In the genomic region with DNA sequence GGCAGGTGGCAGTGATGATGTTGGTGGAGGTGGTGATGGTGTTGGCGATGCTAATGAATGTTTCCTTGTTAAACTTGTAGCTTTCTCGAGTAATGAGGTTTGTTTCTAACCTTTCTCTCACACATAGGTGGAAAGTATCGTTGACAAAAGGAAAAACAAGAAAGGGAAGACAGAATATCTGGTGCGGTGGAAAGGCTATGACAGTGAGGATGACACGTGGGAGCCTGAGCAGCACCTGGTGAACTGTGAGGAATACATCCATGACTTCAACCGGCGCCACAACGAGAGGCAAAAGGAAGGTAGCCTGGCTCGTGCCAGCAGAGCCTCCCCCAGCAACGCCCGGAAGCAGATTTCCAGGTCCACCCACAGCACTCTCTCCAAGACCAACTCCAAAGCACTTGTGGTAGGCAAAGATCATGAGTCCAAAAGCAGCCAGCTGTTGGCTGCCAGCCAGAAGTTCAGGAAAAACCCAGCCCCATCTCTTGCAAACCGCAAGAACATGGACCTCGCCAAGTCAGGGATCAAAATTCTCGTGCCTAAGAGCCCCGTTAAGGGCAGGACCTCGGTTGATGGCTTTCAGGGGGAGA, we compare ENCODE assay signal across 7 mouse cellular contexts.
DNase-seq lines count a peak whose midpoint lies in the region; ATAC-seq and TF ChIP-seq lines count a peak whose summit lies in the region.

No protein-coding gene starts in this region.

- no peak for TF ChIP-seq CTCF in midbrain, postnatal 0 days (IDR thresholded peaks at IDR 0.05)

- H3K9me3 ChIP-seq in kidney, embryonic 15.5 days (replicated peaks) = no peaks in the 10 kb centered on the region
- H3K9me3 ChIP-seq in midbrain, postnatal 0 days (ENCODE audit: low read length) = no peaks in the 10 kb centered on the region

- no peak overlapping the region for H3K27ac ChIP-seq in kidney, embryonic 15.5 days
- no peak overlapping the region for H3K27ac ChIP-seq in midbrain, postnatal 0 days (ENCODE audit: low read depth, low read length)

- ATAC-seq in kidney, embryonic 15.5 days (replicated peaks; ENCODE audit: low FRiP score) = no peak
- ATAC-seq in midbrain, postnatal 0 days (ENCODE audit: low FRiP score) = no peak

- H3K4me2 ChIP-seq in kidney, embryonic 15.5 days = no peak overlapping the region
- no peak overlapping the region for H3K4me2 ChIP-seq in midbrain, postnatal 0 days (ENCODE audit: low read depth, low read length, poor library complexity, severe bottlenecking)

- no peaks in the 10 kb centered on the region for H3K27me3 ChIP-seq in kidney, embryonic 15.5 days
- H3K27me3 ChIP-seq in midbrain, postnatal 0 days (ENCODE audit: insufficient read depth, low read length) = no peaks in the 10 kb centered on the region

- intact Hi-C loops in left cerebral cortex, postnatal 25 days (cut with DNase I) = no loop called here

- H3K4me3 ChIP-seq in kidney, embryonic 15.5 days (replicated peaks) = no peak overlapping the region
- no peak overlapping the region for H3K4me3 ChIP-seq in midbrain, postnatal 0 days (ENCODE audit: low read depth, low read length)

- H3K36me3 ChIP-seq in kidney, embryonic 15.5 days = peaks cover 38% of the 10 kb centered on the region
- H3K36me3 ChIP-seq in midbrain, postnatal 0 days (ENCODE audit: insufficient read depth, low read length) = no peaks in the 10 kb centered on the region

- 84% methylated on average over 16 of the region's 16 CpGs for WGBS in kidney, embryonic 15.5 days
- WGBS in midbrain, postnatal 0 days = 93% methylated on average over 16 of the region's 16 CpGs

- DNase-seq in kidney, adult 18-20 months = peak; percentile 76
- DNase-seq in fibroblast of lung, adult 2 months (ENCODE audit: low read depth) = peak; percentile 82
- DNase-seq in kidney, adult 8-10 months = peak; percentile 85 to 86
- DNase-seq in lung, postnatal 25 days (ENCODE audit: low spot score) = peak; percentile 81
- DNase-seq in left cerebral cortex, postnatal 25 days (ENCODE audit: low spot score in 2 of 2) = no peak
- DNase-seq in midbrain, postnatal 0 days (ENCODE audit: low spot score) = no peak

- H3K4me1 ChIP-seq in kidney, embryonic 15.5 days = peaks cover 20% of the 10 kb centered on the region; the same call in 1 of the 2 replicates
- no peaks in the 10 kb centered on the region for H3K4me1 ChIP-seq in midbrain, postnatal 0 days (ENCODE audit: insufficient read depth, low read length)

- no peak overlapping the region for H3K9ac ChIP-seq in kidney, embryonic 15.5 days
- no peak overlapping the region for H3K9ac ChIP-seq in midbrain, postnatal 0 days (replicated peaks; ENCODE audit: low read length, poor library complexity, severe bottlenecking)

Comparison
In these comparisons a context has a peak if more than half of its experiments do, and no peak if none do; other contexts are left out.
1. DNase-seq: peak in kidney, adult 18-20 months (single experiment), fibroblast of lung, adult 2 months (single experiment), kidney, adult 8-10 months (2 of 2) and lung, postnatal 25 days (single experiment); none in left cerebral cortex, postnatal 25 days (0 of 2) and midbrain, postnatal 0 days (single experiment).